ENCODE assay signal across 8 mouse cellular contexts in genomic region chr5:137533117-137533827, GRCm38 (mm10). TPM values are rescaled to one million over a fixed set of nuclear protein-coding genes. Genes with fewer than 3 reads are reported as not detected.
A peak's percentile ranks its signal among the peaks of the same experiment; 100 is the strongest.
DNase-seq lines count a peak whose midpoint lies in the region; ATAC-seq and TF ChIP-seq lines count a peak whose summit lies in the region.

TSS of gene Epo (minus strand) at chr5:137533242.
TSS of gene Gnb2 (minus strand) at chr5:137533510.

- DNase-seq in 3T3-L1 (ENCODE audit: low read depth, low spot score): peak; percentile 99
- DNase-seq in adrenal gland, postnatal 4 days (ENCODE audit: low spot score in 2 of 2): peak; percentile 91 to 98
- DNase-seq in embryonic facial prominence, embryonic 14.5 days (ENCODE audit: low spot score): peak; percentile 99
- peak; percentile 98 for DNase-seq in heart, adult 2 months
- DNase-seq in kidney, adult 8-10 months: peak; percentile 98 to 99
- peak; percentile 94 to 99 for DNase-seq in spleen, postnatal 10 days (ENCODE audit: low spot score in 2 of 2)

- peak within 1 kb of the TSS; percentile 96 for H3K4me2 ChIP-seq in embryonic facial prominence, embryonic 14.5 days (ENCODE audit: low read depth, low read length)
- peak within 1 kb of the TSS; percentile 98 for H3K4me2 ChIP-seq in limb, embryonic 13.5 days (replicated peaks)
- H3K4me2 ChIP-seq in midbrain, embryonic 16.5 days (ENCODE audit: low read length): peak within 1 kb of the TSS; percentile 90

- WGBS in embryonic facial prominence, embryonic 14.5 days: under 1% methylated on average over 34 of the region's 40 CpGs
- WGBS in heart, adult 2 months: under 1% methylated on average over 39 of the region's 40 CpGs
- under 1% methylated on average over 40 of the region's 40 CpGs for WGBS in limb, embryonic 13.5 days
- WGBS in midbrain, embryonic 16.5 days: under 1% methylated on average over 35 of the region's 40 CpGs

- peaks cover 21% of the 10 kb centered on the region for H3K36me3 ChIP-seq in embryonic facial prominence, embryonic 14.5 days (ENCODE audit: control insufficient read depth, insufficient read depth, low read length)
- H3K36me3 ChIP-seq in heart, adult 2 months (ENCODE audit: control insufficient read depth, insufficient read depth, low read length): no peaks in the 10 kb centered on the region
- peaks cover 20% of the 10 kb centered on the region for H3K36me3 ChIP-seq in limb, embryonic 13.5 days
- H3K36me3 ChIP-seq in midbrain, embryonic 16.5 days (ENCODE audit: control insufficient read depth, insufficient read depth, low read length): peaks cover 18% of the 10 kb centered on the region

- intact Hi-C loops in heart, adult 2 months (cut with DNase I): loop anchor here (2.0 to 5.0 kb wide), 3 partner anchors 96 to 254 kb away; partner anchors contain the start of genes Fbxo24, Gm20605, Lrch4 and Mepce

- ATAC-seq in embryonic facial prominence, embryonic 14.5 days (ENCODE audit: low read depth): peak; percentile 78
- peak; percentile 78 for ATAC-seq in limb, embryonic 13.5 days (ENCODE audit: low FRiP score, low read depth)
- ATAC-seq in midbrain, embryonic 16.5 days: peak; percentile 57

- H3K9me3 ChIP-seq in embryonic facial prominence, embryonic 14.5 days (ENCODE audit: control insufficient read depth, low read length): no peaks in the 10 kb centered on the region
- H3K9me3 ChIP-seq in limb, embryonic 13.5 days: no peaks in the 10 kb centered on the region
- H3K9me3 ChIP-seq in midbrain, embryonic 16.5 days (replicated peaks; ENCODE audit: control insufficient read depth, low read length, poor library complexity, severe bottlenecking): no peaks in the 10 kb centered on the region

- TF ChIP-seq POLR2A in heart, adult 2 months (IDR thresholded peaks at IDR 0.05; ENCODE audit: insufficient read depth, low read depth, low read length): peak; percentile 94

- no peaks in the 10 kb centered on the region for H3K4me1 ChIP-seq in embryonic facial prominence, embryonic 14.5 days (ENCODE audit: control insufficient read depth, insufficient read depth, low read length)
- H3K4me1 ChIP-seq in heart, adult 2 months (ENCODE audit: control insufficient read depth, insufficient read depth, low read length): peaks cover 2% of the 10 kb centered on the region; the same call in 1 of the 2 replicates
- peaks cover 20% of the 10 kb centered on the region for H3K4me1 ChIP-seq in limb, embryonic 13.5 days
- H3K4me1 ChIP-seq in midbrain, embryonic 16.5 days (ENCODE audit: control insufficient read depth, insufficient read depth, low read length): peaks cover 17% of the 10 kb centered on the region

- peak; percentile 95 for TF ChIP-seq EP300 in heart, adult 2 months (IDR thresholded peaks at IDR 0.05; ENCODE audit: insufficient read depth, low read depth, low read length)

- H3K79me2 ChIP-seq in heart, adult 2 months (replicated peaks; ENCODE audit: control insufficient read depth, insufficient read depth, low read length): peaks cover 5% of the 10 kb centered on the region; the same call in 1 of the 2 replicates

- no peaks in the 10 kb centered on the region for H3K27me3 ChIP-seq in embryonic facial prominence, embryonic 14.5 days (replicated peaks; ENCODE audit: control insufficient read depth, insufficient read depth, low read length)
- no peaks in the 10 kb centered on the region for H3K27me3 ChIP-seq in heart, adult 2 months (ENCODE audit: control insufficient read depth, insufficient read depth, low read length)
- no peaks in the 10 kb centered on the region for H3K27me3 ChIP-seq in limb, embryonic 13.5 days
- H3K27me3 ChIP-seq in midbrain, embryonic 16.5 days (ENCODE audit: control insufficient read depth, insufficient read depth, low read depth, low read length): no peaks in the 10 kb centered on the region

- H3K9ac ChIP-seq in embryonic facial prominence, embryonic 14.5 days (ENCODE audit: low read depth, low read length): peak within 1 kb of the TSS; percentile 89
- H3K9ac ChIP-seq in heart, adult 2 months (ENCODE audit: low read depth, low read length): peak within 1 kb of the TSS; percentile 86
- peak within 1 kb of the TSS; percentile 93 for H3K9ac ChIP-seq in limb, embryonic 13.5 days
- peak within 1 kb of the TSS; percentile 100 for H3K9ac ChIP-seq in midbrain, embryonic 16.5 days (ENCODE audit: low read depth, low read length)

- H3K4me3 ChIP-seq in embryonic facial prominence, embryonic 14.5 days (ENCODE audit: low read depth, low read length): peak within 1 kb of the TSS; percentile 83
- H3K4me3 ChIP-seq in heart, adult 2 months: peak within 1 kb of the TSS; percentile 72
- H3K4me3 ChIP-seq in limb, embryonic 13.5 days: peak within 1 kb of the TSS; percentile 86
- H3K4me3 ChIP-seq in midbrain, embryonic 16.5 days (ENCODE audit: low read depth, low read length): peak within 1 kb of the TSS; percentile 96

- H3K27ac ChIP-seq in embryonic facial prominence, embryonic 14.5 days (replicated peaks; ENCODE audit: low read depth, low read length): peak within 1 kb of the TSS; percentile 93
- peak within 1 kb of the TSS; percentile 100 for H3K27ac ChIP-seq in heart, adult 2 months
- peak within 1 kb of the TSS; percentile 95 for H3K27ac ChIP-seq in limb, embryonic 13.5 days
- H3K27ac ChIP-seq in midbrain, embryonic 16.5 days (ENCODE audit: low read length): peak within 1 kb of the TSS; percentile 99

- TF ChIP-seq CTCF in heart, adult 2 months (IDR thresholded peaks at IDR 0.05): no peak

RNA-seq across cellular contexts. Expression of gene Epo, which starts in this region (rescaled TPM):
- not detected for total RNA-seq in adrenal gland, postnatal 4 days (2021)
- polyA plus RNA-seq in embryonic facial prominence, embryonic 14.5 days (2014; fragmentation: Nextera tagmentation; extraction: Ambion mirVana): 0.30 TPM in 1 of 2 replicates, not detected in the other
- total RNA-seq in heart, adult 2 months (2021): not detected
- polyA plus RNA-seq in heart, adult 2 months (2012; rRNA removed): not detected in 2 replicates
- polyA plus RNA-seq in limb, embryonic 13.5 days (2015; fragmentation: Nextera tagmentation; extraction: Ambion mirVana): 0.78 and 0.86 TPM in 2 replicates
- not detected in 2 replicates for polyA plus RNA-seq in midbrain, embryonic 16.5 days (2015; fragmentation: Nextera tagmentation; extraction: Ambion mirVana)

RNA-seq across cellular contexts. Expression of gene Gnb2, which starts in this region (rescaled TPM):
- total RNA-seq in adrenal gland, postnatal 4 days (2021): 100 to 1,000 TPM; 771 to 773 TPM
- polyA plus RNA-seq in embryonic facial prominence, embryonic 14.5 days (2014; fragmentation: Nextera tagmentation; extraction: Ambion mirVana): 430 and 472 TPM in 2 replicates
- 100 to 1,000 TPM; 222 to 249 TPM for total RNA-seq in heart, adult 2 months (2021)
- polyA plus RNA-seq in heart, adult 2 months (2012; rRNA removed): 395 and 448 TPM in 2 replicates
- 343 and 352 TPM in 2 replicates for polyA plus RNA-seq in limb, embryonic 13.5 days (2015; fragmentation: Nextera tagmentation; extraction: Ambion mirVana)
- polyA plus RNA-seq in midbrain, embryonic 16.5 days (2015; fragmentation: Nextera tagmentation; extraction: Ambion mirVana): 496 and 512 TPM in 2 replicates

Comparison
In these comparisons a context has a peak if more than half of its experiments do, and no peak if none do; other contexts are left out.
1. Peak in every context shown above with its lines: DNase-seq, ATAC-seq, H3K4me3 ChIP-seq and H3K27ac ChIP-seq.